In genomic region chr2:16684529-16684928, GRCm38 (mm10) we compare ENCODE assay signal across 21 mouse cellular contexts.
A peak's percentile ranks its signal among the peaks of the same experiment; 100 is the strongest.
DNase-seq lines count a peak whose midpoint lies in the region; ATAC-seq and TF ChIP-seq lines count a peak whose summit lies in the region.
"Had no signal": no experiment of that assay in that cellular context is flagged by ENCODE, and none has a peak within 500 bp of the region (broad histone marks: within the 10 kb centered on the region; RNA-seq: fewer than 3 reads in every experiment).

No protein-coding gene starts in this region.

- H3K4me1 ChIP-seq in lung, embryonic 14.5 days (ENCODE audit: insufficient read depth): no peaks in the 10 kb centered on the region
- H3K4me1 ChIP-seq in lung, postnatal 0 days (ENCODE audit: insufficient read depth, low read depth, low read length): no peaks in the 10 kb centered on the region
- no peaks in the 10 kb centered on the region for H3K4me1 ChIP-seq in lung, adult 2 months (ENCODE audit: control insufficient read depth, insufficient read depth, low read length)
- H3K4me1 ChIP-seq: embryonic facial prominence, embryonic 12.5 days; embryonic facial prominence, embryonic 15.5 days; hindbrain, embryonic 12.5 days; hindbrain, embryonic 15.5 days had no signal

- no peak overlapping the region for H3K4me3 ChIP-seq in lung, embryonic 14.5 days (ENCODE audit: low read depth, low read length)
- H3K4me3 ChIP-seq in lung, postnatal 0 days (ENCODE audit: low read depth, low read length): no peak overlapping the region
- H3K4me3 ChIP-seq in lung, adult 2 months (replicated peaks; ENCODE audit: extremely low read depth, low read depth, low read length): no peak overlapping the region
- H3K4me3 ChIP-seq: embryonic facial prominence, embryonic 12.5 days; embryonic facial prominence, embryonic 15.5 days; hindbrain, embryonic 12.5 days; hindbrain, embryonic 15.5 days had no signal

- H3K27me3 ChIP-seq in lung, embryonic 14.5 days (ENCODE audit: insufficient read depth, low read length): no peaks in the 10 kb centered on the region
- no peaks in the 10 kb centered on the region for H3K27me3 ChIP-seq in lung, postnatal 0 days (replicated peaks; ENCODE audit: insufficient read depth, low read length)
- H3K27me3 ChIP-seq: embryonic facial prominence, embryonic 12.5 days; embryonic facial prominence, embryonic 15.5 days; hindbrain, embryonic 12.5 days; hindbrain, embryonic 15.5 days had no signal

- no peak overlapping the region for H3K9ac ChIP-seq in lung, embryonic 14.5 days
- H3K9ac ChIP-seq in lung, postnatal 0 days (replicated peaks; ENCODE audit: low read depth): no peak overlapping the region
- H3K9ac ChIP-seq: embryonic facial prominence, embryonic 12.5 days; embryonic facial prominence, embryonic 15.5 days; forebrain, postnatal 0 days; hindbrain, embryonic 12.5 days; hindbrain, embryonic 15.5 days had no signal

- TF ChIP-seq CTCF in lung, embryonic 14.5 days (IDR thresholded peaks at IDR 0.05; ENCODE audit: low read depth): no peak
- TF ChIP-seq CTCF in lung, postnatal 0 days (IDR thresholded peaks at IDR 0.05): no peak
- TF ChIP-seq CTCF in lung, adult 2 months (IDR thresholded peaks at IDR 0.05; ENCODE audit: insufficient read depth, low read length): no peak

- 40% methylated on average over 1 of the region's 1 CpGs for WGBS in lung, embryonic 14.5 days
- WGBS in lung, postnatal 0 days: 64% methylated on average over 1 of the region's 1 CpGs
- 73% methylated on average over 1 of the region's 1 CpGs for WGBS in lung, adult 2 months

- no peak overlapping the region for H3K4me2 ChIP-seq in lung, embryonic 14.5 days
- H3K4me2 ChIP-seq in lung, postnatal 0 days (replicated peaks; ENCODE audit: low read depth, low read length): no peak overlapping the region
- H3K4me2 ChIP-seq: embryonic facial prominence, embryonic 12.5 days; embryonic facial prominence, embryonic 15.5 days; heart, embryonic 11.5 days; hindbrain, embryonic 12.5 days; hindbrain, embryonic 15.5 days had no signal

- no peaks in the 10 kb centered on the region for H3K36me3 ChIP-seq in lung, embryonic 14.5 days (ENCODE audit: insufficient read depth)
- H3K36me3 ChIP-seq in lung, postnatal 0 days (ENCODE audit: insufficient read depth, low read length): no peaks in the 10 kb centered on the region
- H3K36me3 ChIP-seq: embryonic facial prominence, embryonic 12.5 days; embryonic facial prominence, embryonic 15.5 days; hindbrain, embryonic 12.5 days; hindbrain, embryonic 15.5 days had no signal

- no peak for TF ChIP-seq EP300 in lung, postnatal 0 days (IDR thresholded peaks at IDR 0.05)

- ATAC-seq in lung, embryonic 14.5 days (ENCODE audit: insufficient read depth): peak; percentile 56; the same call in 1 of the 2 replicates
- ATAC-seq in lung, postnatal 0 days: no peak
- ATAC-seq: CD4-positive, CD25-positive, alpha-beta regulatory T cell, adult 4 months; forebrain, embryonic 14.5 days; forebrain, postnatal 0 days had no signal

- no peaks in the 10 kb centered on the region for H3K9me3 ChIP-seq in lung, embryonic 14.5 days (ENCODE audit: low read depth, low read length)
- no peaks in the 10 kb centered on the region for H3K9me3 ChIP-seq in lung, postnatal 0 days (ENCODE audit: low read length)
- H3K9me3 ChIP-seq: embryonic facial prominence, embryonic 12.5 days; embryonic facial prominence, embryonic 15.5 days; hindbrain, embryonic 12.5 days; hindbrain, embryonic 15.5 days had no signal

- peak overlapping the region; percentile 63; the same call in 1 of the 2 replicates for H3K27ac ChIP-seq in lung, embryonic 14.5 days (ENCODE audit: low read depth)
- no peak overlapping the region for H3K27ac ChIP-seq in lung, postnatal 0 days (ENCODE audit: low read length)
- H3K27ac ChIP-seq: embryonic facial prominence, embryonic 12.5 days; embryonic facial prominence, embryonic 15.5 days; hindbrain, embryonic 12.5 days; hindbrain, embryonic 15.5 days had no signal

- TF ChIP-seq POLR2A in lung, adult 2 months (IDR thresholded peaks at IDR 0.05; ENCODE audit: borderline replicate concordance, extremely low read depth, low read depth, low read length): no peak

- DNase-seq in lung, embryonic 14.5 days: peak; percentile 69
- DNase-seq in lung, postnatal 4 days: no peak
- DNase-seq in lung, postnatal 0 days (ENCODE audit: low spot score): peak; percentile 23
- DNase-seq in lung, adult 2 months: no peak
- DNase-seq in lung, postnatal 10 days: peak; percentile 30
- peak; percentile 13 for DNase-seq in lung, postnatal 36 days
- DNase-seq in urinary bladder, postnatal 10 days (ENCODE audit: low spot score): no peak
- DNase-seq: adrenal gland, adult 2 months; adrenal gland, postnatal 14 days; cerebellum, adult 18-20 months; cerebellum, adult 9-10 months; cerebellum, postnatal 25 days; forebrain, postnatal 0 days; gastrocnemius, postnatal 25 days had no signal

Comparison
In these comparisons a context has a peak if more than half of its experiments do, and no peak if none do; other contexts are left out.
1. DNase-seq: peak in lung, embryonic 14.5 days (single experiment), lung, postnatal 0 days (single experiment), lung, postnatal 10 days (single experiment) and lung, postnatal 36 days (single experiment); none in lung, postnatal 4 days (0 of 2), lung, adult 2 months (single experiment) and urinary bladder, postnatal 10 days (single experiment).